Mouse (Mus musculus) stomach, embryonic 14.5 days (tissue): Measurements from ENCODE around the gene Atl3. TPM values are rescaled to one million over a fixed set of nuclear protein-coding genes. Genes with fewer than 3 reads are reported as not detected.

Experiments
- ATAC-seq: fragments of 200-750 bp; cut with Nextera tagmentation; 2 replicates; pipeline ENCODE4 v1.8.0; 2017; ENCODE audit warnings: low read depth, moderate TSS enrichment; ENCODE audit not compliant: insufficient number of reproducible peaks, insufficient read depth, low FRiP score
- H3K27ac ChIP-seq: fragments of 300-500 bp; sonication (generic); 2 replicates; pipeline ENCODE4 v1.5.1; 2014; ENCODE audit warnings: mild to moderate bottlenecking, low read length, moderate library complexity, mixed read lengths
- H3K27me3 ChIP-seq: fragments of 300-500 bp; sonication (generic); 2 replicates; pipeline ENCODE4 v1.6.1; 2014; ENCODE audit warnings: low read length, control low read depth, mixed read lengths; ENCODE audit not compliant: control insufficient read depth, insufficient read depth
- H3K36me3 ChIP-seq: fragments of 300-500 bp; sonication (generic); 2 replicates; pipeline ENCODE4 v1.6.1; 2014; ENCODE audit warnings: mild to moderate bottlenecking, control low read depth, low read length, moderate library complexity, mixed read lengths; ENCODE audit not compliant: control insufficient read depth, insufficient read depth
- H3K4me1 ChIP-seq: fragments of 300-500 bp; sonication (generic); 2 replicates; pipeline ENCODE4 v1.6.1; 2014; ENCODE audit warnings: low read length, control low read depth, mixed read lengths; ENCODE audit not compliant: control insufficient read depth, insufficient read depth
- H3K4me2 ChIP-seq: fragments of 300-500 bp; sonication (generic); replicated peaks from 2 replicates; pipeline ENCODE4 v1.6.1; 2014; ENCODE audit warnings: low read depth, low read length, control low read depth
- H3K4me3 ChIP-seq: fragments of 300-500 bp; sonication (generic); 2 replicates; pipeline ENCODE4 v1.5.1; 2014; ENCODE audit warnings: low read depth, low read length, control low read depth
- H3K9ac ChIP-seq: fragments of 300-500 bp; sonication (generic); replicated peaks from 2 replicates; pipeline ENCODE4 v1.6.1; 2014; ENCODE audit warnings: low read depth, mild to moderate bottlenecking, control low read depth, low read length, moderate library complexity, mixed read lengths
- H3K9me3 ChIP-seq: fragments of 300-500 bp; sonication (generic); 2 replicates; pipeline ENCODE4 v1.6.1; 2016; ENCODE audit warnings: low read depth, low read length, control low read depth; ENCODE audit not compliant: control insufficient read depth
- WGBS: fragments of 180-500 bp; shearing (Covaris S2); extraction: QIAGEN DNeasy Blood & Tissue Kit; methylation state at CpG from one replicate; pipeline ENCODE4 v1.1.7; 2014; 5-methylcytosine and 5-hydroxymethylcytosine counted together
- polyA plus RNA-seq: library from polyadenylated mRNA; unstranded; fragments of >200 nt; fragmentation: Nextera tagmentation; extraction: Ambion mirVana; gene quantifications from 2 replicates; pipeline ENCODE4 v1.2.1, GENCODE M21; 2014

Gene Atl3
- polyA plus RNA-seq: 18.6 and 21.0 TPM in 2 replicates

DNA sequence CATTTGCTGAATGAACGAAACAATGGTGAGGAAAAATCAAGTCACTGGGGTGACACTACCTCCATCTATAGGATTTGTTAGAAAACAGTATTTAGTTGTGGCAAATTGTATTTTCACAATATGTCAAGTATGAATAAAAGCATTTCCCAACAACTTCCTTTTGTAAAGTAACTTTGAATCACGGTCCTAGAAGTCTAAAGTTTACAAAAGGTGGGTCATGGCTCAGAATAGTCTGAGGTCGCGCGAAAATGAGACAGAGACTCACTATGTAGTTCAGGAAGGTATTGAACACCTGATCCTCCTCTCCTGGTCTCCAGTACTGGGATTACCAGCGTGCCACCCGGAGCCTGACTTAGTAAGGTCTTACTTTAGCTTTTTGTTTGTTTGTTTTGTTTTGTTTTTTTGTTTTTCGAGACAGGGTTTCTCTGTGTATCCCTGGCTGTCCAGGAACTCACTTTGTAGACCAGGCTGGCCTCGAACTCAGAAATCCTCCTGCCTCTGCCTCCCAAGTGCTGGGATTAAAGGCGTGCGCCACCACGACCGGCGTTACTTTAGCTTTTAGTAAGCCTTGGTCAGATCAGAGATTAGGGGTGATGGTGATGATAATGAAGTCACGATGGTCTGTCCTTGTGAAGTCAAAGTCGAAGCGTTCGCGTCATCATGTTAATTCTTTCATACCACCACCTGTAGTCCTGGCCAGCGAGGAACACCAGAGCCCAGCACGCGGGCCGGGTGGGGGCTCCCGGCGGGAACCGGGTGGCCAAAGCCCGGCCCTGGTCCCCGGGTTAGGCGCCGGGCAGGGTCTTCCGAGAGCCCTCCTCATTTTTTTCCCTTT is at the start of gene Atl3:
Atl3 (plus strand) TSS at position 689 of the 835 bp plus-strand sequence.
- Histone ChIP-seq H3K4me2 (peak within 1 kb of the TSS; percentile 40), H3K9ac (peak within 1 kb of the TSS; percentile 82), H3K9me3 (no peaks in the 10 kb centered on the region), H3K36me3 (no peaks in the 10 kb centered on the region), H3K4me1 (0 out of 2 replicates have a peak, but pooled peaks cover 9% of the 10 kb centered on the region), H3K27ac (peak within 1 kb of the TSS; percentile 100), H3K4me3 (peak within 1 kb of the TSS; percentile 73), H3K27me3 (no peaks in the 10 kb centered on the region)
- no peak for ATAC-seq
- 29% methylated on average over 31 of the region's 31 CpGs for WGBS

DNA sequence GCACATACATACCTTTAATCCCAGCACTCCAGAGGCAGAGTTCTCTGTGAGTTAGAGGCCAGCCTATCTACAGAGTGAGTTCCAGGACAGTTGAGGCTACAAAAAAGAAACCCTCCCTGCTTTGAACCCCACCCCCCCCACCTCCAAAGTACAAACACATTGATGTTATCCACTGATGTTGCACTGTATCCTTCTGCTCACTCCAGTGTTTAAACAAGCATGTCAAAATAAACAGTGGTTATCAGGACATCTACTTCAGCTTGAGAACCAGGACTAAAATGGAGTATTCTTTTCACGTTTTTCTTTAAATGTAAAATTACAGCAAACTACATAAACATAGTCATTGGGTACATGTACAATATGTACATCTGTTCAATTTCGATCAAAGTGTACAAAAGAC is 48.7 kb upstream of the Atl3 start:
- peaks cover 5% of the 10 kb centered on the region; the same call in 1 of the 2 replicates for H3K4me1 ChIP-seq
- H3K9ac ChIP-seq: no peak overlapping the region
- H3K27me3 ChIP-seq: no peaks in the 10 kb centered on the region
- no peak overlapping the region for H3K4me3 ChIP-seq
- WGBS: 83% methylated on average over 2 of the region's 2 CpGs
- ATAC-seq: no peak
- no peak overlapping the region for H3K4me2 ChIP-seq
- H3K9me3 ChIP-seq: no peaks in the 10 kb centered on the region
- no peaks in the 10 kb centered on the region; the same call in 1 of the 2 replicates for H3K36me3 ChIP-seq
- H3K27ac ChIP-seq: no peak overlapping the region

DNA sequence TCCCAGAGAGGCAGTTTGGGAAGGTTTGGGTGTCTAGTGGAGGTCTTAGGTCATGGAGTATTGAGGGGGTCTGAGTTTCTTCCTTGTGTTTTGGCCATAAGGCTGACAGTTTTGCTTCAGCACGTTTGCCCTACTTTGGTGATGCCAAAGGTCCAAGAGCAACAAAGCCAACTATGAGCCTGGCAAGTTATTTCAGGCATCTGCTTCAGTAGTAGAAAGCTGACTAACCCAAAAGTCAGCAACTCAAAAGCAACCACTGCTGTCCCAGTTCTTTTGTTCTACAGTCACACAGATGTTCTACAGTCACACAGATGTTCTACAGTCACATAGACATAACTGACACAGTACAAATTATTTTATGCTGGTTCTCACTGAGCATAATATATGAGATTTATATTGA is 48.2 kb upstream of the Atl3 start:
- H3K9me3 ChIP-seq: no peaks in the 10 kb centered on the region
- H3K4me1 ChIP-seq: peaks cover 5% of the 10 kb centered on the region; the same call in 1 of the 2 replicates
- ATAC-seq: no peak
- no peak overlapping the region for H3K4me3 ChIP-seq
- WGBS: 70% methylated on average over 1 of the region's 1 CpGs
- no peaks in the 10 kb centered on the region for H3K27me3 ChIP-seq
- no peak overlapping the region for H3K27ac ChIP-seq
- no peaks in the 10 kb centered on the region; the same call in 1 of the 2 replicates for H3K36me3 ChIP-seq
- H3K9ac ChIP-seq: no peak overlapping the region
- no peak overlapping the region for H3K4me2 ChIP-seq

DNA sequence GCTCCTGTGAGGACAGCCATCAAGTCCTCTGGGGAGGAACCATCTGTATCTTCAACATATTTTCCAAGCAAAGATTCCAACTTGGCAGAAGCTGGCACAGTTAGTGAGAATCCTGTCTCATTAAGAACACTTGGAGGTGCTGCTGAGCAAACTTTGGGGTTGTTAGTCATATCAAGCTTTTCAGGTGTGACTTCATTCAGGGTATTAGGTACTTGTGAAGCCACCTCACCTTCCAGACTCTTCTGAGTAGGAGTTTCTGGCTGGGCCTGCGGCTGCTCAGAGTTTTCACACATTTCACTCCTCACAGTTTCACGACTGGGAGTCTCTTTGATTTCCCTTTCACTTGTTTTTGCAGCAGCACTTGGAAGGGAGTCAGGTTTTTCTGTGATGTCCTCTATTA is 37.0 kb upstream of the Atl3 start:
- H3K4me2 ChIP-seq: no peak overlapping the region
- H3K9ac ChIP-seq: no peak overlapping the region
- 54% methylated on average over 2 of the region's 2 CpGs for WGBS
- 0 out of 2 replicates have a peak, but pooled peaks cover 4% of the 10 kb centered on the region for H3K36me3 ChIP-seq
- no peak overlapping the region for H3K4me3 ChIP-seq
- H3K4me1 ChIP-seq: no peaks in the 10 kb centered on the region
- H3K27me3 ChIP-seq: no peaks in the 10 kb centered on the region
- no peak for ATAC-seq
- no peak overlapping the region for H3K27ac ChIP-seq
- H3K9me3 ChIP-seq: no peaks in the 10 kb centered on the region

DNA sequence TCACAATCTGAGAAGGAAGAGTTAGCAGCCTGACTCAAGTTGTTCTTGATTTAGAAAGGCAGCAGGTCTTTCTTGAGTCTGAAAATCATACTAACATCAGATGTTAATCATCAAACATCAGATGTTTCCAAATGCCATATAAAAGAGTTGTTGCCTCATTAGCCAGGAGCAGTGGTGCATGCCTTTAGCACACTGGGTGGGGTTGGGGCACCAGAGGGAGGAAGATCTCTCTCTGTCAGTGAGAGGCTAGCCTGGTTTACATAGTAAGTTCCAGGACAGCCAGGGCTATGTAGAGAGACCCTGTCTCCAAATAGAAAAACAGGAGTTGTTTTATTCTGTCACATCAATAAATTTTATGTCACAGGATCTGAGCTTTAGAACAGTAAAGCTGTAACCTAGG is 34.9 kb upstream of the Atl3 start:
- ATAC-seq: no peak
- no peak overlapping the region for H3K9ac ChIP-seq

DNA sequence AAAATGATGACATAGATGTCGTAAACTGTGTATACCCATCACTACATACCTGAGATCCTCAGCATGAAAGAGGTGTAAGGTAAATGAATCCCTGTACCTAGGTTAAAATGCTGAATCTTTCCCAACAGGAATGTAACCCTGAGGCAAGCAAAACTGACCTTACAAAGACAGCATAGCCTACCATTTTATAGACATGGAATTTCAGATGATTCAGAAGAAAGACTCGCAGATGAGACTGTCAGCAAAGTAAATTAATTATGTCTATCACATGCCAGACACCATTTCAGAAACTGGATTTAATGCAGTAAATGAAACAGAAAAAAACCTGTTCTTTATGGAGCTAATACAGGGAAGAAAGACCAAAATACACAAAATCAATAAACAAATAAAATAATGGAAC is 34.5 kb upstream of the Atl3 start:
- Histone ChIP-seq H3K36me3 (0 out of 2 replicates have a peak, but pooled peaks cover 4% of the 10 kb centered on the region), H3K4me1 (no peaks in the 10 kb centered on the region), H3K4me2 (no peak overlapping the region), H3K4me3 (no peak overlapping the region), H3K9me3 (no peaks in the 10 kb centered on the region), H3K27ac (no peak overlapping the region), H3K9ac (no peak overlapping the region), H3K27me3 (no peaks in the 10 kb centered on the region)
- no peak for ATAC-seq
- WGBS: 84% methylated on average over 2 of the region's 2 CpGs

More for the DNA sequence above, 34.9 kb upstream of the Atl3 start:
- no peak overlapping the region for H3K4me3 ChIP-seq
- H3K4me1 ChIP-seq: no peaks in the 10 kb centered on the region
- no peak overlapping the region for H3K27ac ChIP-seq
- H3K9me3 ChIP-seq: no peaks in the 10 kb centered on the region
- no peak overlapping the region for H3K4me2 ChIP-seq
- H3K27me3 ChIP-seq: no peaks in the 10 kb centered on the region
- 0 out of 2 replicates have a peak, but pooled peaks cover 4% of the 10 kb centered on the region for H3K36me3 ChIP-seq

DNA sequence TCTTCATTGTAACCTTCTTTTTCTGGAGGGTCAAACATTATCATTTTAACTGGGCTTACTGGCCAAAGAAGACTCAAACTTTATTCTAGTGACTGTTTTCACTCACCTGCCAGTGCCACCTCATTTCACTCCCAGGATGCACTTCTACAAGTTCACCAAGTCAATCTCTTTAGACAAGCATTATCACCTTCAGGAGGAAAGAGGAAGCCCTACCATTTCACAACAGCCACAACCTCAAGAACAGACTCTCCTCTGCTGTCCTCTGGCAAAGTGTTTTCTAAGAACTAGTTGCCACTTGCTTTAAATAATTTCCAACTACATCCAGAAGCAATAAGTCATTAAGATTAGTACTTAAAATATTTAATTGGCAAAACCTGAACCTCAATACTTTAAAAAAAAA is 25.9 kb upstream of the Atl3 start:
- Histone ChIP-seq H3K27me3 (no peaks in the 10 kb centered on the region), H3K9ac (no peak overlapping the region), H3K4me1 (no peaks in the 10 kb centered on the region), H3K9me3 (no peaks in the 10 kb centered on the region), H3K27ac (no peak overlapping the region), H3K4me3 (no peak overlapping the region), H3K4me2 (no peak overlapping the region), H3K36me3 (no peaks in the 10 kb centered on the region)
- no peak for ATAC-seq

DNA sequence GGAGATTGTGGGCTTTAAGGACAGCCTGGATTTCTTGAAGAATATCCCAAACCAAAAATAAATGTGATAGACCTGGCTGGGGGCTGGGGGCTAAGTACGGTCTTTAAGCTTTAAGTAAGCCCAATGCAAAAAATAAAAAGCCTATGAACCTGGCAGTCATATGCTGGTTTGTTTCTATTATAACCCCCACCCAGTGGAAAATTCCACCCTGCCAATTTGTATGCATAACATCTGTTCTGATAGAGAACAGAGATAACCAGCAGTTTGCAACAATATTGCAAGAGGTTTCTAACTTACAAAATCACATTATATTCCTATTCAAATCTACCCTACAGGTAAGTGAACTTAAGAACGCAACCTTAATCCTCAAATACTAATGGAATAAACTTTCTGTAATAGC is 23.2 kb upstream of the Atl3 start:
- H3K4me2 ChIP-seq: no peak overlapping the region
- no peaks in the 10 kb centered on the region for H3K27me3 ChIP-seq
- no peak overlapping the region for H3K4me3 ChIP-seq
- ATAC-seq: no peak
- H3K36me3 ChIP-seq: no peaks in the 10 kb centered on the region
- no peaks in the 10 kb centered on the region for H3K4me1 ChIP-seq
- H3K27ac ChIP-seq: no peak overlapping the region
- no peak overlapping the region for H3K9ac ChIP-seq
- H3K9me3 ChIP-seq: no peaks in the 10 kb centered on the region
- WGBS: 73% methylated on average over 2 of the region's 2 CpGs
